Mouse (Mus musculus) heart, embryonic 16.5 days (tissue): Measurements from ENCODE around the gene Tmem203. TPM values are rescaled to one million over a fixed set of nuclear protein-coding genes. Genes with fewer than 3 reads are reported as not detected.
A peak's percentile ranks its signal among the peaks of the same experiment; 100 is the strongest.

ENCODE experiments used
- ATAC-seq: fragments of 200-750 bp; cut with Nextera tagmentation; replicated peaks from 2 replicates; pipeline ENCODE4 v1.8.0; 2017; ENCODE audit warnings: moderate number of reproducible peaks; ENCODE audit not compliant: insufficient read depth, low FRiP score; ENCODE audit errors: extremely low read depth
- H3K27ac ChIP-seq: fragments of 300-500 bp; sonication (generic); 2 replicates; pipeline ENCODE4 v1.5.1; 2014; ENCODE audit warnings: mild to moderate bottlenecking, low read length, control low read depth, moderate library complexity
- H3K27me3 ChIP-seq: fragments of 300-500 bp; sonication (generic); 2 replicates; pipeline ENCODE4 v1.6.1; 2014; ENCODE audit warnings: low read length, mixed read lengths; ENCODE audit not compliant: control insufficient read depth, insufficient read depth
- H3K36me3 ChIP-seq: fragments of 300-500 bp; sonication (generic); 2 replicates; pipeline ENCODE4 v1.6.1; 2014; ENCODE audit not compliant: control insufficient read depth, insufficient read depth
- H3K4me1 ChIP-seq: fragments of 300-500 bp; sonication (generic); 2 replicates; pipeline ENCODE4 v1.6.1; 2014; ENCODE audit warnings: low read length, mixed read lengths; ENCODE audit not compliant: control insufficient read depth, insufficient read depth
- H3K4me2 ChIP-seq: fragments of 300-500 bp; sonication (generic); 2 replicates; pipeline ENCODE4 v1.6.1; 2014; ENCODE audit warnings: low read depth, mild to moderate bottlenecking, control low read depth, low read length
- H3K4me3 ChIP-seq: fragments of 300-500 bp; sonication (generic); 2 replicates; pipeline ENCODE4 v1.5.1; 2014; ENCODE audit warnings: mild to moderate bottlenecking, control low read depth, low read length
- H3K9ac ChIP-seq: fragments of 300-500 bp; sonication (generic); 2 replicates; pipeline ENCODE4 v1.6.1; 2014; ENCODE audit warnings: low read length, control low read depth
- H3K9me3 ChIP-seq: fragments of 300-500 bp; sonication (generic); replicated peaks from 2 replicates; pipeline ENCODE4 v1.6.1; 2016; ENCODE audit warnings: low read length; ENCODE audit not compliant: control insufficient read depth
- WGBS: fragments of 180-500 bp; shearing (Covaris S2); extraction: QIAGEN DNeasy Blood & Tissue Kit; methylation state at CpG from one replicate; pipeline ENCODE4 v1.1.7; 2014; 5-methylcytosine and 5-hydroxymethylcytosine counted together
- polyA plus RNA-seq: library from polyadenylated mRNA; unstranded; fragments of >200 nt; fragmentation: Nextera tagmentation; extraction: Ambion mirVana; gene quantifications from 2 replicates; pipeline ENCODE4 v1.2.1, GENCODE M21; 2015

The Tmem203 gene
- polyA plus RNA-seq, 1 experiment from 2014 or later: 15.1 TPM

DNA sequence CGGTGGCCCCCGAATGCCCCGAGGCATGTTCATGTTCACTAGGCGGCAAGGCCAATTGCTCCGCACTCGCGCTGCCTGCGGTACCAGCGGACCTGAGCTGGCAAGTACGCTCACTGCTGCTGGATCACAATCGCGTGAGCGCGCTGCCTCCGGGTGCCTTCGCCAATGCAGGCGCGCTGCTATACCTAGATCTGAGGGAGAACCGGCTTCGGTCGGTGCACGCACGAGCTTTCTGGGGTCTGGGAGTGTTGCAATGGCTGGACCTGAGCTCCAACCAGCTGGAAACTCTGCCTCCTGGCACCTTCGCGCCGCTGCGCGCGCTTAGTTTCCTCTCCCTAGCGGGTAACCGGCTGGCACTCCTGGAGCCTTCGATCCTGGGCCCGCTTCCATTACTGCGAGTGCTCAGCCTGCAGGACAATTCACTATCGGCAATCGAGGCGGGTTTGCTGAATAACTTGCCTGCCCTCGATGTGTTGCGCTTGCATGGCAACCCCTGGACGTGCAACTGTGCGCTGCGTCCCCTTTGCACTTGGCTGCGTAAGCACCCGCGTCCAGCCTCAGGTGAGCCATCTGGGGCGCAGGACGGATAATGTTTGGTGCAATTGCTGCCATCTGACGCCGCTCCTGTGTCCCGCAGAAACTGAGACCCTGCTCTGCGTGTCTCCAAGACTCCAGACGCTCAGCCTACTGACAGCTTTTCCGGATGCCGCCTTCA lies 35.0 kb downstream of the Tmem203 start:
- no peak for ATAC-seq
- no peak overlapping the region for H3K9ac ChIP-seq
- 2% methylated on average over 54 of the region's 54 CpGs for WGBS
- peaks cover 73% of the 10 kb centered on the region for H3K27me3 ChIP-seq
- peak overlapping the region; percentile 49 for H3K4me2 ChIP-seq
- H3K36me3 ChIP-seq: peaks cover 6% of the 10 kb centered on the region
- no peak overlapping the region for H3K27ac ChIP-seq
- peak overlapping the region; percentile 41 for H3K4me3 ChIP-seq
- no peaks in the 10 kb centered on the region for H3K9me3 ChIP-seq
- peaks cover 13% of the 10 kb centered on the region for H3K4me1 ChIP-seq

DNA sequence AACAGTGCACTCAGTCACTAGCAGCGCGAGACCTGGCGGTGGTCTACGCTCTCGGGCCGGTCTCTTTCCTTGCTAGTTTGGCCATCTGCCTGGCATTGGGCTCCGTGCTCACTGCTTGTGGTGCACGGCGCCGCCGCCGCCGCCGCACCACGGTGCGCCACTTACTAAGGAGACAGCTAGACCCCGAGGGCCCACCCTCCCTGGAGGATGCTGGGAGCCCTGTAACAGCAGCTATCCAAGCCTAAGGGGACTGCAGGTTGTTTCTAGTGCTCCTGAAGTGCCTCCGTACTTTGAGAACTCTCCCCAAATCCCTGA lies 35.5 kb downstream of the Tmem203 start:
- peaks cover 13% of the 10 kb centered on the region for H3K4me1 ChIP-seq
- no peak for ATAC-seq
- no peaks in the 10 kb centered on the region for H3K9me3 ChIP-seq
- no peak overlapping the region for H3K27ac ChIP-seq
- H3K9ac ChIP-seq: no peak overlapping the region
- peaks cover 78% of the 10 kb centered on the region for H3K27me3 ChIP-seq
- peak overlapping the region; percentile 49 for H3K4me2 ChIP-seq
- peak overlapping the region; percentile 41 for H3K4me3 ChIP-seq
- peaks cover 2% of the 10 kb centered on the region; the same call in 1 of the 2 replicates for H3K36me3 ChIP-seq
- 2% methylated on average over 18 of the region's 18 CpGs for WGBS

GRCm38 (mm10) chr2:25291184-25292053 lies 36.2 kb downstream of the Tmem203 start:
- H3K27me3 ChIP-seq: peaks cover 82% of the 10 kb centered on the region
- H3K9ac ChIP-seq: no peak overlapping the region
- H3K36me3 ChIP-seq: no peaks in the 10 kb centered on the region
- H3K4me2 ChIP-seq: no peak overlapping the region
- peaks cover 13% of the 10 kb centered on the region for H3K4me1 ChIP-seq
- H3K4me3 ChIP-seq: peak overlapping the region; percentile 41
- WGBS: 8% methylated on average over 32 of the region's 32 CpGs
- no peak for ATAC-seq
- H3K9me3 ChIP-seq: no peaks in the 10 kb centered on the region
- no peak overlapping the region for H3K27ac ChIP-seq

GRCm38 (mm10) chr2:25292054-25292544 lies 36.9 kb downstream of the Tmem203 start:
- 6% methylated on average over 40 of the region's 43 CpGs for WGBS
- H3K36me3 ChIP-seq: no peaks in the 10 kb centered on the region
- peaks cover 87% of the 10 kb centered on the region for H3K27me3 ChIP-seq
- no peak for ATAC-seq
- peak overlapping the region; percentile 49 for H3K4me3 ChIP-seq
- peaks cover 13% of the 10 kb centered on the region for H3K4me1 ChIP-seq
- no peaks in the 10 kb centered on the region for H3K9me3 ChIP-seq
- H3K4me2 ChIP-seq: peak overlapping the region; percentile 65
- H3K27ac ChIP-seq: no peak overlapping the region
- H3K9ac ChIP-seq: 0 out of 2 replicates have a peak overlapping the region, but pooled peaks have one; percentile 31

GRCm38 (mm10) chr2:25292856-25293255 lies 37.6 kb downstream of the Tmem203 start:
- no peak overlapping the region for H3K4me2 ChIP-seq
- H3K27me3 ChIP-seq: peaks cover 89% of the 10 kb centered on the region
- ATAC-seq: no peak
- no peaks in the 10 kb centered on the region for H3K36me3 ChIP-seq
- no peak overlapping the region for H3K4me3 ChIP-seq
- H3K4me1 ChIP-seq: peaks cover 13% of the 10 kb centered on the region
- no peak overlapping the region for H3K9ac ChIP-seq
- 0% methylated on average over 1 of the region's 1 CpGs for WGBS
- H3K9me3 ChIP-seq: no peaks in the 10 kb centered on the region
- no peak overlapping the region for H3K27ac ChIP-seq

- no peaks in the 10 kb centered on the region for H3K36me3 ChIP-seq
- no peaks in the 10 kb centered on the region for H3K9me3 ChIP-seq
Measured at GRCm38 (mm10) chr2:25293706-25294105, 38.5 kb downstream of the Tmem203 start.

GRCm38 (mm10) chr2:25297093-25297492 lies 41.9 kb downstream of the Tmem203 start:
- peaks cover 47% of the 10 kb centered on the region for H3K27me3 ChIP-seq
- ATAC-seq: no peak
- 73% methylated on average over 8 of the region's 8 CpGs for WGBS

More at GRCm38 (mm10) chr2:25293706-25294105, 38.5 kb downstream of the Tmem203 start:
- no peak for ATAC-seq
- Histone ChIP-seq H3K27me3 (peaks cover 80% of the 10 kb centered on the region), H3K27ac (no peak overlapping the region), H3K4me1 (peaks cover 13% of the 10 kb centered on the region), H3K4me3 (no peak overlapping the region), H3K4me2 (no peak overlapping the region), H3K9ac (no peak overlapping the region)
- 65% methylated on average over 9 of the region's 9 CpGs for WGBS

DNA sequence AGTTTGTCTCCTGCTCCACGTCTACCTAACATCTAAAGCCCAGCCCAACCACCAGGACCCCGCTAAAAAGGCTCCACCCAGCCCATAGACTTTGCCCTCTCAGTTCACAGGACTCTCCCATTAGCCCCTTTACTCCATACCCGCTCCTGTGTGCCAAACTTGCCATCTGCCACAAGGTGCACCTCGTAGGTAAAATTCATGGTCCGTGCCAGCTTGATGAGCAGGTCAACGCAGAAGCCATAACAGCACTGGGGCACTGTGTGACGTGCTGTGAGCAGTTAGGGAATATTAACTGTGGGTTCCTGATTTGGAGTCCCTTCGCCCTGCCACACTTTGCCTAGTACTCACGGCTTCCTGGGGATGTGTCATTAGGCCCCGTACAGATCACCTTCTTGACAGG lies 42.8 kb downstream of the Tmem203 start:
- peaks cover 37% of the 10 kb centered on the region for H3K27me3 ChIP-seq
- no peak for ATAC-seq

More at GRCm38 (mm10) chr2:25297093-25297492, 41.9 kb downstream of the Tmem203 start:
- Histone ChIP-seq H3K4me3 (no peak overlapping the region), H3K9me3 (no peaks in the 10 kb centered on the region), H3K4me2 (no peak overlapping the region), H3K9ac (no peak overlapping the region), H3K36me3 (no peaks in the 10 kb centered on the region), H3K27ac (no peak overlapping the region), H3K4me1 (peaks cover 2% of the 10 kb centered on the region; the same call in 1 of the 2 replicates)

GRCm38 (mm10) chr2:25303452-25303851 lies 48.2 kb downstream of the Tmem203 start:
- no peak for ATAC-seq

More for the DNA sequence above, 42.8 kb downstream of the Tmem203 start:
- Histone ChIP-seq H3K4me1 (no peaks in the 10 kb centered on the region), H3K9ac (no peak overlapping the region), H3K4me3 (no peak overlapping the region), H3K4me2 (no peak overlapping the region), H3K9me3 (no peaks in the 10 kb centered on the region), H3K27ac (no peak overlapping the region), H3K36me3 (no peaks in the 10 kb centered on the region)
- 72% methylated on average over 10 of the region's 10 CpGs for WGBS

More at GRCm38 (mm10) chr2:25303452-25303851, 48.2 kb downstream of the Tmem203 start:
- Histone ChIP-seq H3K36me3 (no peaks in the 10 kb centered on the region), H3K4me2 (no peak overlapping the region), H3K4me1 (0 out of 2 replicates have a peak, but pooled peaks cover 3% of the 10 kb centered on the region), H3K27me3 (peaks cover 43% of the 10 kb centered on the region), H3K9me3 (no peaks in the 10 kb centered on the region), H3K27ac (no peak overlapping the region), H3K9ac (no peak overlapping the region), H3K4me3 (no peak overlapping the region)
- 68% methylated on average over 3 of the region's 3 CpGs for WGBS
